ENCODE assay signal across 21 mouse cellular contexts in genomic region chr6:53526460-53526859, GRCm38 (mm10).
DNase-seq lines count a peak whose midpoint lies in the region; ATAC-seq and TF ChIP-seq lines count a peak whose summit lies in the region.
"Had no signal": no experiment of that assay in that cellular context is flagged by ENCODE, and none has a peak within 500 bp of the region (broad histone marks: within the 10 kb centered on the region; RNA-seq: fewer than 3 reads in every experiment).

No protein-coding gene starts in this region.

- no peaks in the 10 kb centered on the region for H3K36me3 ChIP-seq in forebrain, postnatal 0 days (ENCODE audit: insufficient read depth)
- H3K36me3 ChIP-seq in forebrain, embryonic 12.5 days (replicated peaks): no peaks in the 10 kb centered on the region
- no peaks in the 10 kb centered on the region for H3K36me3 ChIP-seq in kidney, postnatal 0 days (ENCODE audit: insufficient read depth, low read length)
- no peaks in the 10 kb centered on the region for H3K36me3 ChIP-seq in kidney, embryonic 14.5 days (ENCODE audit: control insufficient read depth, insufficient read depth, low read length)
- H3K36me3 ChIP-seq in ES-E14 (ENCODE audit: control insufficient read depth, insufficient read depth, low read length, poor library complexity, severe bottlenecking): no peaks in the 10 kb centered on the region
- H3K36me3 ChIP-seq: forebrain, embryonic 10.5 days; heart, embryonic 12.5 days; hindbrain, embryonic 13.5 days; midbrain, embryonic 12.5 days had no signal

- in situ Hi-C loops in ES-E14 (cut with MboI; ENCODE audit: low sequenced_read_pairs in 2 of 2, unreplicated experiment in 2 of 2): loop anchor here in 1 of 2 experiments (10.0 kb wide), 1 partner anchor 198 kb away; no protein-coding TSS in a partner anchor

- WGBS in forebrain, postnatal 0 days: 87% methylated on average over 1 of the region's 1 CpGs
- 90% methylated on average over 1 of the region's 1 CpGs for WGBS in forebrain, embryonic 12.5 days
- WGBS in kidney, postnatal 0 days: 100% methylated on average over 1 of the region's 1 CpGs
- WGBS in kidney, embryonic 14.5 days: 100% methylated on average over 1 of the region's 1 CpGs

- ATAC-seq in forebrain, postnatal 0 days: no peak
- ATAC-seq in forebrain, embryonic 12.5 days (ENCODE audit: low FRiP score): no peak
- no peak for ATAC-seq in kidney, postnatal 0 days (replicated peaks; ENCODE audit: low FRiP score, low read depth)
- ATAC-seq in kidney, embryonic 14.5 days (ENCODE audit: low FRiP score, low TSS enrichment): no peak

- H3K4me1 ChIP-seq in forebrain, postnatal 0 days (ENCODE audit: insufficient read depth): no peaks in the 10 kb centered on the region
- no peaks in the 10 kb centered on the region for H3K4me1 ChIP-seq in forebrain, embryonic 12.5 days
- H3K4me1 ChIP-seq in kidney, postnatal 0 days (replicated peaks; ENCODE audit: insufficient read depth, low read length): no peaks in the 10 kb centered on the region
- H3K4me1 ChIP-seq in kidney, embryonic 14.5 days (ENCODE audit: control insufficient read depth, insufficient read depth, low read length): no peaks in the 10 kb centered on the region
- H3K4me1 ChIP-seq in ES-E14 (ENCODE audit: control insufficient read depth in 2 of 2, insufficient read depth in 2 of 2, low read length in 2 of 2, poor library complexity in 1 of 2): no peaks in the 10 kb centered on the region
- H3K4me1 ChIP-seq: forebrain, embryonic 10.5 days; heart, embryonic 12.5 days; hindbrain, embryonic 13.5 days; midbrain, embryonic 12.5 days had no signal

- H3K27me3 ChIP-seq in forebrain, postnatal 0 days (ENCODE audit: insufficient read depth, low read length): no peaks in the 10 kb centered on the region
- no peaks in the 10 kb centered on the region for H3K27me3 ChIP-seq in forebrain, embryonic 12.5 days
- H3K27me3 ChIP-seq in kidney, postnatal 0 days (ENCODE audit: insufficient read depth, low read length): no peaks in the 10 kb centered on the region
- H3K27me3 ChIP-seq in kidney, embryonic 14.5 days (ENCODE audit: control insufficient read depth, insufficient read depth, low read length): no peaks in the 10 kb centered on the region; the same call in 1 of the 2 replicates
- H3K27me3 ChIP-seq: heart, embryonic 12.5 days; hindbrain, embryonic 13.5 days; midbrain, embryonic 12.5 days had no signal

- no peaks in the 10 kb centered on the region for H3K9me3 ChIP-seq in forebrain, postnatal 0 days (ENCODE audit: low read length)
- H3K9me3 ChIP-seq in forebrain, embryonic 12.5 days: no peaks in the 10 kb centered on the region
- H3K9me3 ChIP-seq in kidney, postnatal 0 days (replicated peaks; ENCODE audit: low read length): no peaks in the 10 kb centered on the region
- H3K9me3 ChIP-seq in kidney, embryonic 14.5 days (ENCODE audit: control insufficient read depth, low read length): no peaks in the 10 kb centered on the region
- H3K9me3 ChIP-seq in ES-E14 (ENCODE audit: control insufficient read depth, insufficient read depth, low read depth, low read length): no peaks in the 10 kb centered on the region
- H3K9me3 ChIP-seq: forebrain, embryonic 10.5 days; heart, embryonic 12.5 days; hindbrain, embryonic 13.5 days; midbrain, embryonic 12.5 days had no signal

- no peak overlapping the region for H3K27ac ChIP-seq in forebrain, postnatal 0 days (ENCODE audit: low read depth, low read length)
- H3K27ac ChIP-seq in forebrain, embryonic 12.5 days: no peak overlapping the region
- no peak overlapping the region for H3K27ac ChIP-seq in kidney, postnatal 0 days
- H3K27ac ChIP-seq in kidney, embryonic 14.5 days (ENCODE audit: low read depth, low read length): no peak overlapping the region
- H3K27ac ChIP-seq in ES-E14 (ENCODE audit: insufficient read depth, low read depth, low read length, poor library complexity, severe bottlenecking): no peak overlapping the region
- H3K27ac ChIP-seq: forebrain, embryonic 10.5 days; hindbrain, embryonic 13.5 days; left cerebral cortex, adult 2 months; liver, embryonic 14.5 days; midbrain, embryonic 12.5 days had no signal

- DNase-seq in forebrain, postnatal 0 days: no peak
- DNase-seq in kidney, postnatal 0 days (ENCODE audit: low spot score): no peak
- DNase-seq in 3T3-L1 (ENCODE audit: low read depth, low spot score) (peak; percentile 6), ES-E14 (ENCODE audit: low read depth, low spot score) (no peak)
- DNase-seq in ovary, postnatal 14 days (ENCODE audit: low spot score): no peak
- DNase-seq in frontal cortex, postnatal 10 days (ENCODE audit: low spot score in 2 of 2): no peak
- DNase-seq: adrenal gland, postnatal 36 days; cerebellum, adult 9-11 months; kidney, adult 9 months; kidney, postnatal 36 days; layer of hippocampus, adult 9-11 months; right cerebral cortex, postnatal 14 days; thymus, postnatal 14 days had no signal

- no peak overlapping the region for H3K4me2 ChIP-seq in forebrain, postnatal 0 days (ENCODE audit: low read depth)
- no peak overlapping the region for H3K4me2 ChIP-seq in forebrain, embryonic 12.5 days
- H3K4me2 ChIP-seq in kidney, postnatal 0 days (ENCODE audit: low read length): no peak overlapping the region
- H3K4me2 ChIP-seq in kidney, embryonic 14.5 days (replicated peaks; ENCODE audit: low read depth, low read length): no peak overlapping the region
- H3K4me2 ChIP-seq: heart, embryonic 12.5 days; hindbrain, embryonic 13.5 days; midbrain, embryonic 12.5 days had no signal

- H3K4me3 ChIP-seq in forebrain, postnatal 0 days (ENCODE audit: low read depth, low read length): no peak overlapping the region
- no peak overlapping the region for H3K4me3 ChIP-seq in forebrain, embryonic 12.5 days (replicated peaks)
- H3K4me3 ChIP-seq in kidney, postnatal 0 days (replicated peaks; ENCODE audit: low read depth, low read length): no peak overlapping the region
- no peak overlapping the region for H3K4me3 ChIP-seq in kidney, embryonic 14.5 days (ENCODE audit: low read length)
- H3K4me3 ChIP-seq in ES-E14 (ENCODE audit: insufficient read depth in 1 of 2, low read depth in 1 of 2, low read length in 2 of 2, poor library complexity in 1 of 2, severe bottlenecking in 1 of 2): no peak overlapping the region
- H3K4me3 ChIP-seq: forebrain, embryonic 10.5 days; heart, embryonic 12.5 days; hindbrain, embryonic 13.5 days; left cerebral cortex, adult 2 months; midbrain, embryonic 12.5 days had no signal

- TF ChIP-seq CTCF in forebrain, postnatal 0 days (IDR thresholded peaks at IDR 0.05; ENCODE audit: low read depth): peak; percentile 26
- TF ChIP-seq CTCF in kidney, postnatal 0 days (IDR thresholded peaks at IDR 0.05; ENCODE audit: low read depth): peak; percentile 22; the same call in 1 of the 2 replicates

- H3K9ac ChIP-seq in forebrain, postnatal 0 days: no peak overlapping the region
- H3K9ac ChIP-seq in forebrain, embryonic 12.5 days: no peak overlapping the region
- no peak overlapping the region for H3K9ac ChIP-seq in kidney, postnatal 0 days (ENCODE audit: low read depth, low read length)
- no peak overlapping the region for H3K9ac ChIP-seq in kidney, embryonic 14.5 days (ENCODE audit: low read depth, low read length)
- H3K9ac ChIP-seq in ES-E14 (ENCODE audit: insufficient read depth, low read depth, low read length, poor library complexity, severe bottlenecking): no peak overlapping the region
- H3K9ac ChIP-seq: heart, embryonic 12.5 days; hindbrain, embryonic 13.5 days; liver, embryonic 14.5 days; midbrain, embryonic 12.5 days had no signal

TF ChIP-seq in ES-E14, 5 proteins besides CTCF, POLR2A, EP300 and RAD21:
- TF ChIP-seq ZC3H11A (IDR thresholded peaks at IDR 0.05; ENCODE audit: borderline replicate concordance, low read depth, low read length) (0 out of 2 replicates have a peak, but pooled peaks have one; percentile 33), MAFK (IDR thresholded peaks at IDR 0.05; ENCODE audit: insufficient read depth, low read depth, low read length) (no peak), CHD2 (IDR thresholded peaks at IDR 0.05; ENCODE audit: low read depth, low read length) (no peak), ZNF384 (IDR thresholded peaks at IDR 0.05; ENCODE audit: low read depth, low read length) (no peak), HCFC1 (IDR thresholded peaks at IDR 0.05; ENCODE audit: borderline replicate concordance, insufficient read depth, low read length) (no peak)
